Comparison of ENCODE assay signal across 8 mouse cellular contexts in genomic region chr12:84589825-84590761, GRCm38 (mm10). TPM values are rescaled to one million over a fixed set of nuclear protein-coding genes. Genes with fewer than 3 reads are reported as not detected.
DNase-seq lines count a peak whose midpoint lies in the region; ATAC-seq and TF ChIP-seq lines count a peak whose summit lies in the region.

No protein-coding gene starts in this region.

- peak overlapping the region; percentile 87 for H3K4me2 ChIP-seq in forebrain, embryonic 16.5 days (ENCODE audit: low read length)
- peak overlapping the region; percentile 100 for H3K4me2 ChIP-seq in lung, embryonic 14.5 days

- 0 out of 2 replicates have a peak, but pooled peaks cover 2% of the 10 kb centered on the region for H3K27me3 ChIP-seq in forebrain, embryonic 16.5 days (replicated peaks; ENCODE audit: control insufficient read depth, insufficient read depth, low read length)
- H3K27me3 ChIP-seq in lung, embryonic 14.5 days (ENCODE audit: insufficient read depth, low read length) = no peaks in the 10 kb centered on the region
- no peaks in the 10 kb centered on the region for H3K27me3 ChIP-seq in thymus, adult 2 months (ENCODE audit: control insufficient read depth, insufficient read depth, low read length)

- under 1% methylated on average over 54 of the region's 54 CpGs for WGBS in forebrain, embryonic 16.5 days
- under 1% methylated on average over 54 of the region's 54 CpGs for WGBS in lung, embryonic 14.5 days
- WGBS in olfactory bulb, adult 2 months = under 1% methylated on average over 54 of the region's 54 CpGs
- 2% methylated on average over 54 of the region's 54 CpGs for WGBS in thymus, adult 2 months

- no peaks in the 10 kb centered on the region for H3K9me3 ChIP-seq in ES-E14 (ENCODE audit: control insufficient read depth, insufficient read depth, low read depth, low read length)
- H3K9me3 ChIP-seq in forebrain, embryonic 16.5 days (ENCODE audit: control insufficient read depth, low read length) = no peaks in the 10 kb centered on the region
- H3K9me3 ChIP-seq in lung, embryonic 14.5 days (ENCODE audit: low read depth, low read length) = no peaks in the 10 kb centered on the region

- H3K4me1 ChIP-seq in ES-E14 (ENCODE audit: control insufficient read depth in 2 of 2, insufficient read depth in 2 of 2, low read length in 2 of 2, poor library complexity in 1 of 2) = peaks cover 0 to 20% of the 10 kb centered on the region in 2 experiments; a peak in 1 of 4 replicates
- H3K4me1 ChIP-seq in forebrain, embryonic 16.5 days (replicated peaks; ENCODE audit: control insufficient read depth, insufficient read depth, low read length) = peaks cover 9% of the 10 kb centered on the region
- H3K4me1 ChIP-seq in lung, embryonic 14.5 days (ENCODE audit: insufficient read depth) = no peaks in the 10 kb centered on the region
- no peaks in the 10 kb centered on the region for H3K4me1 ChIP-seq in olfactory bulb, adult 2 months (ENCODE audit: control insufficient read depth, insufficient read depth, low read length)
- H3K4me1 ChIP-seq in thymus, adult 2 months (replicated peaks; ENCODE audit: control insufficient read depth, insufficient read depth, low read length) = peaks cover 5% of the 10 kb centered on the region

- no peak overlapping the region for H3K27ac ChIP-seq in ES-E14 (ENCODE audit: insufficient read depth, low read depth, low read length, poor library complexity, severe bottlenecking)
- peak overlapping the region; percentile 72 for H3K27ac ChIP-seq in forebrain, embryonic 16.5 days (ENCODE audit: low read length)
- peak overlapping the region; percentile 82 for H3K27ac ChIP-seq in layer of hippocampus, adult 2 months
- no peak overlapping the region for H3K27ac ChIP-seq in lung, embryonic 14.5 days (ENCODE audit: low read depth)
- H3K27ac ChIP-seq in olfactory bulb, adult 2 months (ENCODE audit: insufficient read depth, low read depth, low read length) = no peak overlapping the region
- H3K27ac ChIP-seq in thymus, adult 2 months (ENCODE audit: control insufficient read depth, insufficient read depth, low read length) = no peak overlapping the region

- intact Hi-C loops in heart, postnatal 36 days (cut with DNase I) = loop anchor here (1.0 to 5.0 kb wide), 2 partner anchors 43 to 121 kb away; no protein-coding TSS in a partner anchor

- ATAC-seq in forebrain, embryonic 16.5 days = peak; percentile 86
- ATAC-seq in lung, embryonic 14.5 days (ENCODE audit: insufficient read depth) = peak; percentile 61

- H3K4me3 ChIP-seq in ES-E14 (ENCODE audit: insufficient read depth in 1 of 2, low read depth in 1 of 2, low read length in 2 of 2, poor library complexity in 1 of 2, severe bottlenecking in 1 of 2) = peak overlapping the region; percentile 58 to 70
- peak overlapping the region; percentile 58 for H3K4me3 ChIP-seq in forebrain, embryonic 16.5 days (replicated peaks; ENCODE audit: low read length)
- peak overlapping the region; percentile 57 for H3K4me3 ChIP-seq in layer of hippocampus, adult 2 months
- H3K4me3 ChIP-seq in lung, embryonic 14.5 days (ENCODE audit: low read depth, low read length) = peak overlapping the region; percentile 55
- peak overlapping the region; percentile 61 for H3K4me3 ChIP-seq in olfactory bulb, adult 2 months (ENCODE audit: insufficient read depth, low read depth, low read length)
- peak overlapping the region; percentile 18 for H3K4me3 ChIP-seq in thymus, adult 2 months (ENCODE audit: control insufficient read depth, insufficient read depth, low read length)

- no peaks in the 10 kb centered on the region for H3K36me3 ChIP-seq in ES-E14 (ENCODE audit: control insufficient read depth, insufficient read depth, low read length, poor library complexity, severe bottlenecking)
- H3K36me3 ChIP-seq in forebrain, embryonic 16.5 days (ENCODE audit: control insufficient read depth, insufficient read depth) = no peaks in the 10 kb centered on the region
- no peaks in the 10 kb centered on the region for H3K36me3 ChIP-seq in lung, embryonic 14.5 days (ENCODE audit: insufficient read depth)
- H3K36me3 ChIP-seq in thymus, adult 2 months (ENCODE audit: control insufficient read depth, insufficient read depth, low read length) = no peaks in the 10 kb centered on the region

- peak overlapping the region; percentile 36 for H3K9ac ChIP-seq in ES-E14 (ENCODE audit: insufficient read depth, low read depth, low read length, poor library complexity, severe bottlenecking)
- peak overlapping the region; percentile 64 for H3K9ac ChIP-seq in forebrain, embryonic 16.5 days (replicated peaks; ENCODE audit: low read depth, low read length)
- H3K9ac ChIP-seq in lung, embryonic 14.5 days = peak overlapping the region; percentile 64

- no peak for TF ChIP-seq POLR2A in olfactory bulb, adult 2 months (IDR thresholded peaks at IDR 0.05; ENCODE audit: insufficient read depth, low read depth, low read length)
- no peak for TF ChIP-seq POLR2A in thymus, adult 2 months (IDR thresholded peaks at IDR 0.05; ENCODE audit: control insufficient read depth, extremely low read depth, insufficient read depth, low read length, poor library complexity)

- in situ Hi-C loops in ES-E14 (cut with MboI; ENCODE audit: low sequenced_read_pairs in 2 of 2, unreplicated experiment in 2 of 2) = no loop called here

- DNase-seq in ES-E14 (ENCODE audit: low read depth, low spot score) = peak; percentile 85
- DNase-seq in cerebellum, adult 11-12 months = peak; percentile 90
- peak; percentile 92 to 97 for DNase-seq in heart, postnatal 36 days
- peak; percentile 91 to 99 for DNase-seq in layer of hippocampus, adult 2 months (ENCODE audit: low spot score in 2 of 2)
- peak; percentile 97 for DNase-seq in lung, embryonic 14.5 days
- DNase-seq in thymus, adult 2 months = peak; percentile 92

- TF ChIP-seq CTCF in layer of hippocampus, adult 2 months (conservative IDR thresholded peaks at IDR 0.05) = peak; percentile 99; the same call in 1 of the 2 replicates
- TF ChIP-seq CTCF in lung, embryonic 14.5 days (IDR thresholded peaks at IDR 0.05; ENCODE audit: low read depth) = peak; percentile 100
- peak; percentile 100 for TF ChIP-seq CTCF in olfactory bulb, adult 2 months (IDR thresholded peaks at IDR 0.05; ENCODE audit: insufficient read depth, low read depth, low read length)
- TF ChIP-seq CTCF in thymus, adult 2 months (IDR thresholded peaks at IDR 0.05; ENCODE audit: borderline replicate concordance, control insufficient read depth, extremely low read depth, insufficient read depth, low read length, poor library complexity) = peak; percentile 100

TF ChIP-seq in ES-E14, 5 proteins besides CTCF, POLR2A, EP300 and RAD21:
- TF ChIP-seq ZNF384 (IDR thresholded peaks at IDR 0.05; ENCODE audit: low read depth, low read length) (0 out of 2 replicates have a peak, but pooled peaks have one; percentile 53), MAFK (IDR thresholded peaks at IDR 0.05; ENCODE audit: insufficient read depth, low read depth, low read length) (no peak), ZC3H11A (IDR thresholded peaks at IDR 0.05; ENCODE audit: borderline replicate concordance, low read depth, low read length) (peak; percentile 56; the same call in 1 of the 2 replicates), HCFC1 (IDR thresholded peaks at IDR 0.05; ENCODE audit: borderline replicate concordance, insufficient read depth, low read length) (no peak), CHD2 (IDR thresholded peaks at IDR 0.05; ENCODE audit: low read depth, low read length) (no peak)

RNA-seq across cellular contexts. Expression of gene Vsx2, which starts 20.5 kb away (rescaled TPM):
- 0.05 TPM in 1 of 2 replicates, not detected in the other for total RNA-seq in ES-E14 (2012; rRNA removed)
- polyA plus RNA-seq in forebrain, embryonic 16.5 days (2015; fragmentation: Nextera tagmentation; extraction: Ambion mirVana) = 0.06 and 0.10 TPM in 2 replicates
- not detected for total RNA-seq in heart, postnatal 36 days (2021)
- total RNA-seq in layer of hippocampus, adult 2 months (2021) = under 1 TPM; 0.27 to 0.28 TPM
- 0.05 TPM in 1 of 2 replicates, not detected in the other for polyA plus RNA-seq in lung, embryonic 14.5 days (2014; fragmentation: Nextera tagmentation; extraction: Ambion mirVana)
- polyA plus RNA-seq in olfactory bulb, adult 2 months (2012; ENCODE audit: insufficient read depth, insufficient read length, low replicate concordance, missing spikeins) = not detected in 2 replicates
- 0.70 and 0.74 TPM in 2 replicates for polyA plus RNA-seq in thymus, adult 2 months (2012; rRNA removed)

RNA-seq across cellular contexts. Expression of gene Abcd4, which starts 27.1 kb away (rescaled TPM):
- 26.9 and 49.5 TPM in 2 replicates for total RNA-seq in ES-E14 (2012; rRNA removed)
- 10.1 and 15.5 TPM in 2 replicates for polyA plus RNA-seq in forebrain, embryonic 16.5 days (2015; fragmentation: Nextera tagmentation; extraction: Ambion mirVana)
- total RNA-seq in heart, postnatal 36 days (2021) = 1 to 10 TPM; 5.2 to 7.1 TPM
- total RNA-seq in layer of hippocampus, adult 2 months (2021) = 10 to 100 TPM; 15.6 to 17.6 TPM
- polyA plus RNA-seq in lung, embryonic 14.5 days (2014; fragmentation: Nextera tagmentation; extraction: Ambion mirVana) = 8.7 and 11.3 TPM in 2 replicates
- polyA plus RNA-seq in olfactory bulb, adult 2 months (2012; ENCODE audit: insufficient read depth, insufficient read length, low replicate concordance, missing spikeins) = not detected in 2 replicates
- 35.6 and 39.0 TPM in 2 replicates for polyA plus RNA-seq in thymus, adult 2 months (2012; rRNA removed)

RNA-seq across cellular contexts. Expression of gene Vrtn, which starts 50.7 kb away (rescaled TPM):
- 4.1 and 5.8 TPM in 2 replicates for total RNA-seq in ES-E14 (2012; rRNA removed)
- polyA plus RNA-seq in forebrain, embryonic 16.5 days (2015; fragmentation: Nextera tagmentation; extraction: Ambion mirVana) = 0.18 TPM in 1 of 2 replicates, not detected in the other
- not detected for total RNA-seq in heart, postnatal 36 days (2021)
- total RNA-seq in layer of hippocampus, adult 2 months (2021) = not detected
- not detected in 2 replicates for polyA plus RNA-seq in lung, embryonic 14.5 days (2014; fragmentation: Nextera tagmentation; extraction: Ambion mirVana)
- not detected in 2 replicates for polyA plus RNA-seq in olfactory bulb, adult 2 months (2012; ENCODE audit: insufficient read depth, insufficient read length, low replicate concordance, missing spikeins)
- polyA plus RNA-seq in thymus, adult 2 months (2012; rRNA removed) = 0.15 and 0.16 TPM in 2 replicates

Comparison
In these comparisons a context has a peak if more than half of its experiments do, and no peak if none do; other contexts are left out.
1. H3K27ac ChIP-seq: peak in forebrain, embryonic 16.5 days (single experiment) and layer of hippocampus, adult 2 months (single experiment); none in ES-E14 (single experiment), lung, embryonic 14.5 days (single experiment), olfactory bulb, adult 2 months (single experiment) and thymus, adult 2 months (single experiment).
2. Peak in every context shown above with its lines, with median percentiles within 50 percentile points of each other: DNase-seq, H3K4me3 ChIP-seq, H3K9ac ChIP-seq and CTCF ChIP-seq.